ENCODE assay signal across 8 mouse cellular contexts in the genomic region with DNA sequence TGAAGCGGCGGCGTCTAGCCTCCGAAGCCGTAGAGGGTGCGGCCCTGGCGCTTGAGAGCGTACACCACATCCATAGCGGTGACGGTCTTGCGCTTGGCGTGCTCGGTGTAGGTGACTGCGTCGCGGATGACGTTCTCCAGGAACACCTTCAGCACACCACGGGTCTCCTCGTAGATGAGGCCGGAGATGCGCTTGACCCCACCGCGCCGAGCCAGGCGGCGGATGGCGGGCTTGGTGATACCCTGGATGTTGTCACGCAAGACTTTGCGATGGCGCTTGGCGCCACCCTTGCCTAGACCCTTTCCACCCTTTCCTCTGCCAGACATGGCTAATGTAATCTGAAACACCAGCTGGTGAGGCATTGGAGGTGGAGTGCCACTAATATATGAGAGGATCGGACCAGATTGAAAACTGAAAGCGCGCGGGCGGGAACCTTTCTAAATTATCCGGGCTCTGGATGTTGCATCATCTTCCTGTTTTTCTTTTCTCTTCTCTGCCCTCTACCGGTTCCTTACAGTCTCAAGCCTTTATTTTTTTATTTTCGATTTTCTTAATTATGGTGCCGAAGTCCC. TPM values are rescaled to one million over a fixed set of nuclear protein-coding genes. Genes with fewer than 3 reads are reported as not detected.
DNase-seq lines count a peak whose midpoint lies in the region; ATAC-seq and TF ChIP-seq lines count a peak whose summit lies in the region.

A gene (minus strand): TSS at position 333 of the 572 bp plus-strand sequence.

- DNase-seq in adrenal gland, postnatal 10 days: peak; percentile 95
- DNase-seq in embryo, embryonic 9.5 days (ENCODE audit: extremely low spot score): peak; percentile 99
- peak; percentile 83 to 92 for DNase-seq in gastrocnemius, postnatal 4 days (ENCODE audit: low spot score in 2 of 2)
- peak; percentile 96 to 98 for DNase-seq in left cerebral cortex, postnatal 36 days (ENCODE audit: low spot score in 2 of 2)
- DNase-seq in midbrain, embryonic 10.5 days (ENCODE audit: low spot score): peak; percentile 95
- DNase-seq in right cerebral cortex, postnatal 36 days (ENCODE audit: low spot score in 2 of 2): peak; percentile 96
- DNase-seq in urinary bladder, postnatal 4 days (ENCODE audit: low spot score in 2 of 2): peak; percentile 93

- ATAC-seq in intestine, postnatal 0 days: peak; percentile 83

- H3K27ac ChIP-seq in intestine, postnatal 0 days (ENCODE audit: low read depth, low read length): peak within 1 kb of the TSS; percentile 94
- peak within 1 kb of the TSS; percentile 96 for H3K27ac ChIP-seq in midbrain, embryonic 10.5 days (replicated peaks)

- intact Hi-C loops in left cerebral cortex, postnatal 36 days (cut with DNase I): loop anchor here (2.0 to 10.0 kb wide), 3 partner anchors 42 to 334 kb away; a partner anchor contains a TSS

- WGBS in intestine, postnatal 0 days: under 1% methylated on average over 40 of the region's 40 CpGs
- WGBS in midbrain, embryonic 10.5 days: under 1% methylated on average over 40 of the region's 40 CpGs

- peak within 1 kb of the TSS; percentile 62 for H3K4me3 ChIP-seq in intestine, postnatal 0 days (ENCODE audit: low read depth, low read length)
- H3K4me3 ChIP-seq in midbrain, embryonic 10.5 days: peak within 1 kb of the TSS; percentile 68

- no peaks in the 10 kb centered on the region for H3K9me3 ChIP-seq in intestine, postnatal 0 days (ENCODE audit: control insufficient read depth)
- no peaks in the 10 kb centered on the region for H3K9me3 ChIP-seq in midbrain, embryonic 10.5 days (replicated peaks)

- peak within 1 kb of the TSS; percentile 72 for H3K9ac ChIP-seq in intestine, postnatal 0 days (ENCODE audit: low read depth, low read length)

- no peaks in the 10 kb centered on the region for H3K36me3 ChIP-seq in intestine, postnatal 0 days (ENCODE audit: control insufficient read depth, insufficient read depth)
- no peaks in the 10 kb centered on the region for H3K36me3 ChIP-seq in midbrain, embryonic 10.5 days

- peak; percentile 69 for TF ChIP-seq CTCF in intestine, postnatal 0 days (IDR thresholded peaks at IDR 0.05; ENCODE audit: low read depth)

- peak within 1 kb of the TSS; percentile 85 for H3K4me2 ChIP-seq in intestine, postnatal 0 days (replicated peaks; ENCODE audit: low read depth)

- no peaks in the 10 kb centered on the region for H3K4me1 ChIP-seq in intestine, postnatal 0 days (replicated peaks; ENCODE audit: control insufficient read depth, insufficient read depth, low read length)
- H3K4me1 ChIP-seq in midbrain, embryonic 10.5 days: peaks cover 49% of the 10 kb centered on the region

- H3K27me3 ChIP-seq in intestine, postnatal 0 days (replicated peaks; ENCODE audit: control insufficient read depth, insufficient read depth, low read length): no peaks in the 10 kb centered on the region
- no peaks in the 10 kb centered on the region for H3K27me3 ChIP-seq in midbrain, embryonic 10.5 days (ENCODE audit: low read depth, poor library complexity, severe bottlenecking)

RNA-seq across cellular contexts. Expression of the gene that starts here (rescaled TPM):
- total RNA-seq in adrenal gland, postnatal 10 days (2021): 10 to 100 TPM; 71.1 to 77.9 TPM
- total RNA-seq in gastrocnemius, postnatal 4 days (2021): 10 to 100 TPM; 74.6 to 96.7 TPM
- 2.1 and 4.7 TPM in 2 replicates for polyA plus RNA-seq in intestine, postnatal 0 days (2015; fragmentation: Nextera tagmentation; extraction: Ambion mirVana)
- 10 to 100 TPM; 27.9 to 34.6 TPM for total RNA-seq in left cerebral cortex, postnatal 36 days (2021)
- 12.2 and 12.6 TPM in 2 replicates for polyA plus RNA-seq in midbrain, embryonic 10.5 days (2016; fragmentation: Nextera tagmentation; extraction: Ambion mirVana)

Comparison
In these comparisons a context has a peak if more than half of its experiments do, and no peak if none do; other contexts are left out.
1. Peak in every context shown above with its lines: DNase-seq, ATAC-seq, H3K4me3 ChIP-seq and H3K27ac ChIP-seq.